Mouse (Mus musculus): ENCODE data around the gene Usp5.
"Not testable (repeated sequence)": the region's sequence is repeated elsewhere in the genome, so short reads cannot be mapped to it uniquely, and the experiment has no call there.

The Usp5 gene

GRCm38 (mm10) chr6:124811701-124812560, 17.4 kb downstream of the Usp5 start:
- no peak for DNase-seq (ENCODE audit: low read depth)

DNA sequence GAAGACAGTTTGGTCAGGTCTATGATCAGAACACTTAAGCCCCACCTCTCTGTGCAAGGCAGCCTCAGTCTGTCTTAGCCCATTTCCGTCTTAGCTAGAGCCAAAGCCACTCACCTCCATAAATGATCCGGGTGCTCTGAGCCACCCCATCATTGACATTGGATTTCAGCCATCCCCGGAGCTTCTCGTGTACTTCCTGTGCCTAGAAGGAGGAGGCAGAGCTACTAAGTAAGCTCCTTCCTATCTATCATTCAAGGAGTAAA, 17.9 kb downstream of the Usp5 start:
- DNase-seq (ENCODE audit: low read depth): no peak

- DNase-seq (ENCODE audit: low read depth): not testable (repeated sequence)
These were observed 18.5 kb downstream of the Usp5 start for GRCm38 (mm10) chr6:124810566-124811402.

DNA sequence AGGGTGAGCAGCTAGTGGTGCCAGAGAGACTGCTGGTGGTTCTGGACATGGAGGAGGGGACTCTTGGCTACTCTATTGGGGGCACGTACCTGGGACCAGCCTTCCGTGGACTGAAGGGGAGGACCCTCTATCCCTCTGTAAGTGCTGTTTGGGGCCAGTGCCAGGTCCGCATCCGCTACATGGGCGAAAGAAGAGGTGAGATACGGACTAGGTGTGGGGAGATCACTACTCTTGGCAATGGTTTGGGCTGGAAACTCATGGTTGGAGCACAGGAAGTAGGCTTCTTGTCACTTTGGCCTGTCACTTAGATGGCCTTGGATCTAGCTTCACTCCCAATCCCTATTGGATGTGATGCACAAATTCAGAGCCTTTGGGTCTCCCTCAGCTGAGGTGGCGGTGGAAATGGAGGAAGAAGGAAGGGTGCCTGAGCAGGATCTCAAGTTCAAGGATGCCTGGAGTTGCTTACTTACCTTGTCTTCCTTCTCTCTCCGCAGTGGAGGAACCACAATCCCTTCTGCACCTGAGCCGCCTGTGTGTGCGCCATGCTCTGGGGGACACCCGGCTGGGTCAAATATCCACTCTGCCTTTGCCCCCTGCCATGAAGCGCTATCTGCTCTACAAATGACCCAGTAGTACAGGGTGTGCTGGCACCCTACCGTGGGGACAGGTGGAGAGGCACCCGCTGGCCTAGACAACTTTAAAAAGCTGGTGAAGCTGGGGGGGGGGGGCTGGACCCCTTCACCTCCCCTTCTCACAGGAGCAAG, 19.3 kb downstream of the Usp5 start:
- DNase-seq (ENCODE audit: low read depth): no peak

DNA sequence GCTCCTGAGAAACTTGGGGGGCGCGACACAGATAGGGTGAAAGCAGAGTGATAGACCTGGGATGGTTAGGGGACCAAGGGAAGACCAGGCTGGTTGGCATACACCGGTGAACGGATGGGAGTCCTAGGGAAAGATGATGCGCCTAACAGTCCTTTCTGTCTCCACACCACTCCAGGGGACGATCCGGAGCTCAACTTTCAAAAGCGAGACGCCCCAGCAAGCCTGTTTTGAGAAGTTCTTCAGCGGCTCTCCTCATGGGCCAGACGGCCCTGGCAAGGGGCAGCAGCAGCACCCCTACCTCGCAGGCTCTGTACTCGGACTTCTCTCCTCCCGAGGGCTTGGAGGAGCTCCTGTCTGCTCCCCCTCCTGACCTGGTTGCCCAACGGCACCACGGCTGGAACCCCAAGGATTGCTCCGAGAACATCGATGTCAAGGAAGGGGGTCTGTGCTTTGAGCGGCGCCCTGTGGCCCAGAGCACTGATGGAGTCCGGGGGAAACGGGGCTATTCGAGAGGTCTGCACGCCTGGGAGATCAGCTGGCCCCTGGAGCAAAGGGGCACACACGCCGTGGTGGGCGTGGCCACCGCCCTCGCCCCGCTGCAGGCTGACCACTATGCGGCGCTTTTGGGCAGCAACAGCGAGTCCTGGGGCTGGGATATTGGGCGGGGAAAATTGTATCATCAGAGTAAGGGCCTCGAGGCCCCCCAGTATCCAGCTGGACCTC, 20.1 kb downstream of the Usp5 start:
- no peak for DNase-seq (ENCODE audit: low read depth)

DNA sequence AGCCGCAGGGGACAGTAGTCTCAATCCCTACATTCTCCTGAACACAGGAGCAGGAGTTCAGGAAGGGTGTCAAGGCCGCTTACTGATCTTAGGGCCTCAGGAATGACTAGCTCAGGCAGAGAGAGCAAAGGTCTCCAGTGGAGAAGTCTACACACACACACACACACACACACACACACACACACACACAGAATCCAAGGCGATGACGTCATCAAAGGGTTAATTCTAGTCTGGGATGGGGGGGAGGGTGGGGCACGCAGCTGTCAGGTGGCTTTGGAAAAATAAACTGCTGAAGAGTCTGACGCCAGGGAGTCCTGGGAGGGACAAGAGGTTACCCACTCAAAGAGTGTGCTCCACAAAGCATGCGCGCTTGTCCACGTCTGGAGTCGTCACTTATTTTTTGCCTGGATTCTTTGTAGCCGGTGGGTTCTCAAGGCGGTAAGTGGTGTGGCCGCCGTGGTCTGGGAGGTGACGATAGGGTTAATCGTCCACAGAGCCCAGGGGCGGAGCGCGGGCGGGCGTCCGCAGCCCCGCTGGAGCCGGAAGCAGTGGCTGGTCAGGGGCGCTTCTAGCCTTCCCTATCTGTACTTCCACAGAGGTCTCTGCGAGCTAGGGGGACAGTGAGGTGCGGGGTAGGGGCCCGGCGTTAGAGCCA, 20.8 kb downstream of the Usp5 start, which contains the start of gene Spsb2:
Gene Spsb2 (plus strand): TSS at position 304 of the 655 bp plus-strand sequence.
- DNase-seq (ENCODE audit: low read depth): no peak

DNA sequence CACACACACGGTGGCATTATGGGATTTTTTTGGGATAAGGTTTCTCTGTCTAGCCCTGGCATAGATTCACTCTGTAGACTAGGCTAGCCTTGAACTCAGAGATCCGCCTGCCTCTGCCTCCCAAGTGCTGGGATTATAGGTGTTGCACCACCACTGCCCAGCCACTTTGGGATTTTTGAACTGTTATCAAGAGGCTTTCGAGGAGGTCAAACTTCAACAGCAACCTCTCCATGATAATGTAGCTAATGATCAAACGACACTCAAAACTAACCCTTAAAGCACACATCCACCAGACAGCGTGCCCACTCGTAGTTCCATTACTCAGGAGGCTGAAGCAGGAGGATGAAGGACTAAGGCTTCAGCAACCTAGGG, 21.3 kb downstream of the Usp5 start:
- no peak for DNase-seq (ENCODE audit: low read depth)

GRCm38 (mm10) chr6:124807366-124807765, 21.9 kb downstream of the Usp5 start:
- DNase-seq (ENCODE audit: low read depth): no peak

- DNase-seq (ENCODE audit: low read depth): no peak
These were observed 22.7 kb downstream of the Usp5 start for GRCm38 (mm10) chr6:124806446-124807140.

GRCm38 (mm10) chr6:124805341-124806321, 23.7 kb downstream of the Usp5 start:
- peak; percentile 77 for DNase-seq (ENCODE audit: low read depth)

DNA sequence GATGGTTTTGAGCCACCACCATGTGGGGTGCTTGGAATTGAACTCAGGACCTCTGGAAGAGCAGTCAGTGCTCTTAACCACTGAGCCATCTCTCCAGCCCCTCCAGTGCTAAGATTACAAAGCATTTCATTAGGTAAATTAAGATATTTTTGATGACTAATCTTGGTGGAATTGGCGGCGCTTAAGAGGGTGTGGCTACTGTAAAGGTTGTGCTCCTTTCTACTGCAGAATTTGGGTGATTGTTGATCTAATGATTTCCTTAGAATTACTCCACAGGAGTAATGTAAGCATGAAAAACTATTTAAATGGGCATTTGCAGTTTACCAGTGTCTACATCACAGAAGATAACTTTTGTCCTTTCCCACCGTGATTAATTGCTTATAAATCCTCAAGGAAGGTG, 24.9 kb downstream of the Usp5 start:
- no peak for DNase-seq (ENCODE audit: low read depth)

- not testable (repeated sequence) for DNase-seq (ENCODE audit: low read depth)
These were observed 25.6 kb downstream of the Usp5 start for GRCm38 (mm10) chr6:124803691-124804090.

GRCm38 (mm10) chr6:124803061-124803460, 26.2 kb downstream of the Usp5 start:
- DNase-seq (ENCODE audit: low read depth): no peak

DNA sequence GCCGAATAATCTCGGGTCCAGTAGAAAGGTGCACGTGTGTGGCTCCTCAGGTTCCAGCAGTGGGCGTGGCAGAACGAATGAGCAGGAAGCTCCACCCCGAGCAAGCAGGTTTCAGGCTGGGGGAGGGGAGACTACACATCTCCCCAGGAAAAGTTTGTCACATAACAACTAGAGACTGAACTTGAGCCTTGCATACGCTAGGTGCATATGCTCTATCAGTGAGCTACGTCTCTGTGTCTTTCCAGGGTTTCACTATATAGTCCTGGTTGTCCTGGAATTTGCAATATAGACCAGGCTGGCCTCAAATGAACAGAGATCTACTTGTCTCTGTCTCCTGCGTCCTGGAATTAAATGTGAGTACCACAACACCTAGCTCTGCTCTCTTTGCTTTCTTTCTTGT, 26.9 kb downstream of the Usp5 start:
- DNase-seq (ENCODE audit: low read depth): not testable (repeated sequence)

DNA sequence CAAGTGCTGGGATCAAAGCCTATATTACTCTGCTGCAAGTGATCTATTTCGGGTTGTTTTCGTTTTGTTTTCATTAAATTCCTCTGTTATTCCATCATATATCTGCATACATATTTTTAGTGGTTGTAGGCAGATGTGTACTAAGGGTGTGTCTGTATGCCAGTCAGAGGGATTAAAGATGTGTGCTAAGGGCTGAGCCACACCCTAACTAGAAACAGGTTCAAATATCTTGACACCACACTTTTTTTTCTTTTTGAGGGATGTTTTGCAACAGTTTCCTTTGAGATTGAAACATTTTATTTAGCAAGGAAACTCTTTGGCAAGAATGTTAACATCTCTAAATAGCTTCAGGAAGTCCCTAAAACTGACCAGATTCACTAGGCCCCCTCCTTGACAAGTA, 33.1 kb downstream of the Usp5 start:
- DNase-seq (ENCODE audit: low read depth): no peak

DNA sequence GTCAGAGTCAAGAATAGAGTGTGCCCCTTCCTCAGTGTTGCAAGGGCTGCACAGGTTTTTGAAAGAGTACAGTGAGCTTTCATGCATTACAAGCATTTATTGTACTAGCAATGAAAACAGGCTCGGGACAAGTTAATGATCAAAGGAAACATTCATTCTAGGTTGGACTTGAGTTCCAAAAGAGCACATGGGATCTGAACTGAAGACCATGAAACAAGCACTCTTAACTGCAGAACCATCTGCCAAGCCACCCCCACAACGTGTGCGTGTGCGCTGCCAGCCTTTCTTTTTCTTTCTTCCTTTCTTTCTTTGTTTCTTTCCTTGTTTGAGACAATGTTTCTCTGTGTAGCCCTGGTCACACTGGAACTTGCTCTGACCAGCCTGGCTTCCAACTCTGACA, 33.5 kb downstream of the Usp5 start:
- DNase-seq (ENCODE audit: low read depth): no peak

DNA sequence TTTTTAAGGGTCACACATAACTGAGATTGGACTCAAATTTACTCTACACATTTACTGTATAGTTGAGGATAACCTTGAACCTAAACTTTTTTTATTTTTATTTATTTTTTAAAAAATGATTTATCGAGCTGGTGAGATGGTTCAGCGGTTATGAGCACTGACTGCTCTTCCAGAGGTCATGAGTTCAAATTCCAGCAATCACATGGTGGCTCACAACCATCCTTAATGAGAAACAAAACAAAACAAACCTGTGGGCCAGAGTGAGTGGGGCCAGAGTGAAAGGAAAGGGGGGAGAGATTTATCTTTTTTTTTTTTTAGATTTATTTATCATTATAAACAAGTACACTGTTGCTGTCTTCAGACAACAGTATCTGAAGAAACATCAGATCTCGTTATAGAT, 37.4 kb downstream of the Usp5 start:
- no peak for DNase-seq (ENCODE audit: low read depth)

DNA sequence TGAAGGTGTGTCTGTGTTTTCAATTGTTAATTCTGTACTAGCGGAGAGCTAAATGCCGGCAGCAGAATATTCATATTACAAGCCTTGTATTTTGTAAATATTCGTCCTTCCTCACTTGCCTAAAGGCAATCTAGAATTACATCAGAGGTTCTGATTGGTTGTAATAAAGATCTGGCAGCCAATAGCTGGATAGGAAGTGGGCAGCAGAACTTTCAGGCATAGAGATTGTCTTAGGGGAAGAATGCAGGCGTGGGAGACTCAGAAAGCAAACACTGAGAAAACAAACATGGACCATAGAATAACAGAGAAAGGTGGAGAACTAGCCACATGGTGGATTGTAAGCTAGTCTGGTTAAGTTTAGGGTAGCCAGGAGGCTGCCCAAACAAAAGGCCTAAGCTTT, 39.2 kb downstream of the Usp5 start:
- DNase-seq (ENCODE audit: low read depth): no peak

DNA sequence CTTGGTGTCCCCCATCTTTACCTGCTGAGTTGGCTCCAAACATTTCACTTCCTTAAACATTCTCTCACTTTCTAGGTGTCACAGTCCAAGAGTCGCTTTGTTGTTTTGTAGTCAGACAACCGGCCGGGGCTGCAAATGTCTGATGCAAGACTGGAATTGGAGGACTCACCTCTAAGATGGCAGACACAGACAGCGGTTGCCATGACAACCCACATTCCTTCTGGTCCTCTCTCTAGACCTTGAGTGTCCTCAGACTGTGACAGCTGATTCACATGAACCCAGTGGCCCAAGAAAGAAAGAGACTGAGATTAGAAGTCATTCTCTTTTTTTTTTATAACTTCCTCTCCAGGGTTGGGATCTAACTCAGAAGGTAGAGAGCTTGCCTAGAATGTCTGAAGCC, 39.8 kb downstream of the Usp5 start:
- no peak for DNase-seq (ENCODE audit: low read depth)

GRCm38 (mm10) chr6:124787722-124788121, 41.6 kb downstream of the Usp5 start:
- DNase-seq (ENCODE audit: low read depth): no peak

All from c-Kit-positive CD71-positive TER-119-negative erythroid progenitor cells, embryonic 14.5 days (primary cell).